Mouse (Mus musculus) Patski (cell line): ENCODE data around the gene Rnft2. TPM values are rescaled to one million over a fixed set of nuclear protein-coding genes. Genes with fewer than 3 reads are reported as not detected.

Source experiments
- ATAC-seq: fragments of 100-300 bp; one replicate; pipeline ENCODE4 v1.8.0; 2021
- CTCF ChIA-PET: fragments of 350-600 bp; sonication (Branson Sonifier 250); formaldehyde crosslinking; loops from one replicate; lab custom pipeline; 2022; ENCODE audit warnings: inconsistent platforms; lab: Charles Lee
- POLR2A ChIA-PET: fragments of 350-600 bp; sonication (Branson Sonifier 250); formaldehyde crosslinking; loops from one replicate; lab custom pipeline; 2022; ENCODE audit warnings: antibody characterized with exemption, inconsistent platforms; lab: Charles Lee
- DNase-seq: peaks from one replicate; pipeline ENCODE4 v3.0.0-alpha.2; 2011; ENCODE audit warnings: low read depth, low spot score
- H3K27me3 ChIP-seq: fragments of 371-371 bp; one replicate; pipeline ENCODE4 v1.5.1; 2021
- CTCF ChIP-seq: fragments of 100-300 bp; IDR thresholded peaks from one replicate; pipeline ENCODE4 v1.5.1; 2021
- in situ Hi-C: fragments of 300-500 bp; cut with MboI; formaldehyde crosslinking; loops from 3 replicates; pipeline ENCODE4 v1.11.1; 2018; ENCODE audit warnings: low pct_unique_long_range_greater_than_20kb, mixed read lengths
- polyA plus RNA-seq: library from polyadenylated mRNA; unstranded; gene quantifications from one replicate; pipeline ENCODE4 v1.2.3, GENCODE M21; 2021

Rnft2 gene
- polyA plus RNA-seq, 1 experiment from 2014 or later: 5.5 TPM

DNA sequence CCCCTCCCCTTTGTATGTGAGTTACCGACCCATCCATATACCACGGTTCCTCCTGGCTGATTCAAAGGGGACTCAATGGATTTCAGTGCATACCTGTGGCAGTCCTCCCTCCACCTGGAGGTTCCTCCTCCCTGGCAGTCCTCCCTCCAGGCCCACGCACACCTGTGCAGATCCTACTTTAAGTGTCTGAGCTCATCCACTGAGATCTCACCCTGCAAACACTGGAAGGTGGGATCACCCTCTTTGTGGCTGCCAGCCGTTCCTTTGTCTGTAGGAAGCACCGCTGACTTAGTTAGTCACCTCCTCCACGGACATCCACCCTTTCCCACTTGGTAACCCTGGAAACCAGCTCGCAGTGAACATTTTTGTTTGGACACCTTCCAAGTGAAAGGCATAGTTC lies 67.3 kb downstream of the Rnft2 start:
- TF ChIP-seq CTCF: no peak
- in situ Hi-C loops: no loop called here
- CTCF ChIA-PET: no interaction called here
- no peak for ATAC-seq
- DNase-seq: no peak
- POLR2A ChIA-PET: no interaction called here
- H3K27me3 ChIP-seq: peaks cover 13% of the 10 kb centered on the region

DNA sequence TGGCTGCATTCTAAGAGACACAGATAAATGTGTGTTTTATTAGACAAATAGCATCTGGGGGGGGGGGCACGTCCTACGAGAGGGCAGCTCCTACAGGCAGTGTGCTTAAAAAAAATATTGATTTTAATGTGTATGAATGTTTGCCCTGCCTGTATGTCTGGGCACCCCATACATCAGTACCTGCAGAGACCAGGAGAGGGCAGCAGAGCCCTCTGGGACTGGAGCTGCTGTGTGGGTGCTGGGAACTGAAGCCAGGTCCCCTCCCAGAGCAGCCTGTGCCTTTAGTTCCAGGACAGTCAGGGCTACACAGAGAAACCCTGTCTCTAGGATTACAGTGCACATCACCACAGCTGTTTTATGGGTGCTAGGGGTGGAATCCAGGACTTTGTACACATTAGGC lies 69.8 kb downstream of the Rnft2 start:
- DNase-seq: no peak
- no peak for ATAC-seq
- in situ Hi-C loops: no loop called here
- TF ChIP-seq CTCF: no peak
- CTCF ChIA-PET: no interaction called here
- peaks cover 32% of the 10 kb centered on the region for H3K27me3 ChIP-seq
- POLR2A ChIA-PET: no interaction called here

DNA sequence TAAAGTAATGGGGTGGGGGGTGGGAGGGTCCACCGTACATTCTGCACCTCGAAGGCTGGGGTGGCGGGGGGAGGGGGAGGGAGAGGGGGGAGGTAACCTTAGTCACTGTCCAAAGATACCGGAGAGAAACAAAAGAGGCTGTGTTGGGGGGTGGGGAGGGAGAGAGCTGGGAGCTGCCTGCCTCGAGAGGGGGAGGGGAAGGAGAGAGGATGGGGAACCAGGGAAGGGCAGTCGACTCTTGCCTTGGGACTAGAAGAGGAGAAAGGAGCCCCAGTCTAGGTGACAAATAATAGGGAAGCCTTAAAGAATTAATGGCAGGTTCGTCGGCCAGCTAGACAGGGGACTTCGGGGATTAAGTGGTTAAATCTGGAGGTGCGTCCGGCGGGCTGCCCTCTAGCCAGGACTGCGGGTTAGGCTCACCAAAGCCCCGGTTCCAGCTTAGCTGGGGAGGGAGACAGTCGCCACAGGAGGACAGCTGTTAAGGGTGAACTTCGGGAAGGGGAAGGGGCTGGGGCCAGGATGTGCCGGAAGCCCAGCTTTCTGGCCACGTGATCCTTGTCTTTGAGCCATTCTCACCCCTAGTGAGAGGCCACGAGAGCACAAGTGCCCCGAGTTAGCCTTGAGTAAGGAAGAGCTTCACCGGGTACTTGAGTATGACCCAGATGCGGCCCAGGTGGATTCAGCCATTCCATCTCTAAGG lies 70.5 kb downstream of the Rnft2 start:
- ChIA-PET CTCF (no interaction called here), POLR2A (interaction anchor here (0.6 kb wide), 1 partner anchor 1505 kb away, joined by 5 read pairs; no protein-coding TSS in a partner anchor)
- peaks cover 35% of the 10 kb centered on the region for H3K27me3 ChIP-seq
- in situ Hi-C loops: no loop called here
- no peak for TF ChIP-seq CTCF
- DNase-seq: no peak
- ATAC-seq: no peak

DNA sequence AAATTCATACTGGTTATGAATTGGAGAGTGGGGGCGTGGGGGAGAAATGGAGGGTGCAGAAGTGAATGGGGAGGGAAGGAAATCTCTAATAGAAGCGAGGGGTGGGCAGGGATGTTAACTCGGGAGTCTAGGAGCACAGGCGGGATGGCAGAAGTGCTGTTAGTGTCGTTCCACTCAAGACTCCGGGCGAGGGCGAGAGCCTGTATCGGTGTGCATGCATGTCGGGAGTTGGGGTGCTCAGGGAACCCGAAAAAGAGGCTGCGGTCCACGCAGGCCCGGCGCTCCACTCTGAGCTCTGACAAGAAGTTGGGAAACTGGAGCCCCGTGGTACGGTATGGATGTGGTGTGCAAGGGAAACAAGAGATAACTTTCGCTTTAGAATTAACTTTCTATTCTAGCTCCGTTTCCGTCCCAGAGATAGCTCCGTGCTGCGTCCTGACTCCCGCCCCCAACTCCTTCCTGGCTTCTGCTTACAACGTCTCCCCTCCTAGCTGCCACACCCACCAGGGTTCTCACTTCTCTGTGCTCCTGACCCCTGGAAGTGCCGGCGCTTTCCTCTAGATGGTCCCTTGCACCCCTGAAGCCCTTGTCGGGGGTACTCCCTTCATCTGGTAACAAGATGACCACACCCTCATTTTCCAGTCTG lies 72.7 kb downstream of the Rnft2 start:
- in situ Hi-C loops: no loop called here
- no peak for TF ChIP-seq CTCF
- no peak for ATAC-seq
- CTCF ChIA-PET: no interaction called here
- DNase-seq: no peak
- POLR2A ChIA-PET: no interaction called here
- H3K27me3 ChIP-seq: peaks cover 55% of the 10 kb centered on the region

DNA sequence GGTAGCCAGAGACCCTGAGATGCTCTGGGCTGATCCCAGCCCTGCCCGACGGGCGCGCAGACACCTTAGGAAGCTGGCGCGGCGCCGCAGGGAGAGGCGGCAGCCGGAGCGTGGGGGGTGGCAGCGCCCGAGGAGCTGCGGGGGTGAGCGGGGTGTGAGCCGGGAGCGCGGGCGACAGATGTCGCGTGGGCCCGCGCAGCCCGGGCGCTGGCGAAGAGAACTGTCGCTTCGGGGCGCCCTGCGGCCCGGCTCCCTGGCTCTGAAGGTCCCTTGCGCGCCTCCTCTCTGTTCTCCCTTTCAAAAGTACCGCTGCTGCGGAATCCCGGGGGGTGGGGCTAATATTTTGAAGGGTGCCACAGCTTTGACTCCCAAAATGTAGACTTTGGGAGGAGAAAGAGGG lies 73.3 kb downstream of the Rnft2 start:
- no peak for TF ChIP-seq CTCF
- ChIA-PET POLR2A (no interaction called here), CTCF (no interaction called here)
- ATAC-seq (no peak), DNase-seq (no peak)
- in situ Hi-C loops: no loop called here
- peaks cover 58% of the 10 kb centered on the region for H3K27me3 ChIP-seq

DNA sequence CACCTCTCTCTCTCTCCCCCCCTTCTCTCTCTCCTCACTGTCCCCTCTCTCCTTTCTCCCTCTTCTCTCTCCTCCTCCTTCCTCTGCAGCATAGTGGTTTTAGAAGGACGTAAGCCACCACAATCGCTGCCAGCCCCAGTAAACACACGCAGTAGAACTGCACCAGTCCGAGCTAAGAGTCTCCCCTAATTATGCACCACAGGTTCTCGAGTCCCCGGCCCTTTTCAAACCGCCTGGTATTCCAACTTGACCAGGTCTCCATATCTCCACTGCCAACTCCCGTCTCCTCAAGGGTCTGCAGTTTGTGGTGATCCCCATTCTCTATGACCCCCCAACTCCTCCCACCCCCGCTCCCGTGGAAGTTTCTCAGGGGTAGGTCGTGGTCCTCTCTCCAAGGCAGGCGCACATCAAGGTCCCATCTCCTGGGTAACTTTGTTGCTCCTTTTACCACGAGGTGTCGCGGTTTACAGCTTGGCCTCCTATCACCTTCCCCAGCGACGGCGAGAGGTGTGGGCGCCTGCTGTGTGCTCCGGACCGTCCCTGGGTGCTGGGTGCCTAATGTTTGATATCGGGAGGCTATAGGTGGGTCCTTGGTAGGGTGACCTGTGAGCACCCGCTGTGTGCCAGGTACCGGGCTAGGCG lies 73.9 kb downstream of the Rnft2 start:
- CTCF ChIA-PET: no interaction called here
- TF ChIP-seq CTCF: peak; percentile 55
- peaks cover 61% of the 10 kb centered on the region for H3K27me3 ChIP-seq
- in situ Hi-C loops: no loop called here
- POLR2A ChIA-PET: no interaction called here
- ATAC-seq (peak; percentile 24), DNase-seq (no peak)

DNA sequence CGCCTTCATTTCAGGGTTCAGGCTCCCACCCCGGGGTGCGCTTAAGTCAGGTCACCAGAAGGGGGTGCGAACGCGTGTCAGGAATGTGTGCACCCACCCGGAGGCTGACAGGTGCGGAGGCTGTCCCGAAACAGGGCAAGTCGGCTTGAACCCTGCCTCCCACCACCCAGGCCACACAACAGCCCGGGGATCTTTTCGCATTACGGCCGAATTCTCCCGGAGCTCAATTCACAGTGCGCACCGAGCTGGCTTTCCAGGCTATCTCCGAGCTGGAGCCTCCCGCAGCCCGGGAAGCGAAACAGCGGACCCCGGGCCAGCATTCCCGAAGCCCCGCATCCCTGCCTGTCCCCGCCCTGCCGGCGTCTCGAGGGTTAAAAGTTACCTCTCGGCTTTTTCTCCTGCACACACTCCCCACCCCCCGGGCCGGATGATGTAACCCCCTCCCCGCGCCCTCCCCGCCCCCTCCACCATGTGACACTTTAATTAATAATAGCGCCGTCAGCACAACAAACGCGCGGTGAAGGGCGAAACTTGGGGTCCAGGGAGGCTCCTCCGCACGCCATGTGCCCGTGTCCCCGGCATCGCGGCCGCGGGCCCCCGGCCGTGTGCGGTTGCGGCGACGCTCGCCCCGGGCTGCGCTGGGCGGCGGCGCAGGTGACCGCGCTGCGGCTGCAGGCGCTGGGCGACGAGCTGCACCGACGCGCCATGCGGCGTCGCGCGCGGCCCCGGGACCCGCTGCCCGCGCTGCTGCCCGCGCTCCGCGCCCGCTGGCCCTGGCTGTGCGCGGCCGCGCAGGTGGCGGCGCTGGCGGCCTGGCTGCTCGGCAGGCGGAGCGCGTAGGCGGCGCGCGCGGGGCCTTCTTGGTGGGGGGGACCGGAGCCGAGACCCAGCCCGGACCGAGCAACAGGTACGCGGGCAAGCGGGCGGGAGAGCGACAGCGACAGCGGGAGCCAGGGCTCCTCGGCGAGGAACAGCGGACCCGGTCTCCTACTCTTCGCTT lies 75.4 kb downstream of the Rnft2 start:
- H3K27me3 ChIP-seq: peaks cover 62% of the 10 kb centered on the region
- TF ChIP-seq CTCF: no peak
- POLR2A ChIA-PET: no interaction called here
- no peak for DNase-seq
- CTCF ChIA-PET: no interaction called here
- peak; percentile 32 for ATAC-seq
- in situ Hi-C loops: no loop called here

DNA sequence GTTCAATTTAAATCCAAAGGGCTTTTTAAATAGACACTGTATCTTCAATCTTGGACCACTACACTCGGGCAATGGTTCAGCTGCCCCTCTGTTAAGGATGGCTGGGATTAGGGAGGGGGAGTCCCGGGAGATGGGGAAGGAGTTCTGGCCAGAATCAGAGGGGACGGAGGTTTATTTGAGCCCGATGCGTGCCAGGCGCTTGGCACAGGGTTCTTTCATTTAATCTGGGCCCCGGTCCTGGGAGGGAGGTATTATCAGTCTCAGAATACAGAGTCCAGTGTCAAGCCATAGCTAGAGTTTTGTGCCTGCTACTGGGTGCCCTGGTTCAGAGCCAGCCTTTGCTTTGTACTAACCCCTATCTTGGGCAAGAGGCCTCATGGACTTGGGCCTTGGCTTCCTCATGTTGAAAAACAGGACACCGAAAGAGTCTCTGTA lies 77.3 kb downstream of the Rnft2 start:
- POLR2A ChIA-PET: no interaction called here
- CTCF ChIA-PET: no interaction called here
- ATAC-seq (no peak), DNase-seq (no peak)
- no peak for TF ChIP-seq CTCF
- H3K27me3 ChIP-seq: peaks cover 52% of the 10 kb centered on the region
- in situ Hi-C loops: no loop called here

DNA sequence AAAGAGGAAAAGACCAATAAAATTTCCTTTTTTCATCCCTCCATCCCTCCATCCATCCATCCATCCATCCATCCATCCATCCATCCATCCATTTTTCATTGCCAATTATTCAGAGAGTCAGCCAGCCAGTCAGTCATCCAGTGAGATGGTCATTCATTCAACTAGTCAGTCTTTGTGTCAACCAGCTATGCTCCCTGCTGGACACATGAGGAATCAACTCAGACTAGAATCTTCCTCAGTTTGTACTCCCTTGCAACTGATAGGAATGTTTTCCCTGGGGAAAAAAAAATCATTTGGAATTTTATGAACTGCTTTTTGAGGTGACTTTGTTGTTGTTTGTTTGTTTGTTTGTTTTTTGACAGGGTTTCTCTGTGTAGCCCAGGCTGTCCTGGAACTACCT lies 79.5 kb downstream of the Rnft2 start:
- no peak for DNase-seq
- ChIA-PET CTCF (interaction anchor here (1.0 kb wide), 1 partner anchor 19 kb away, joined by 3 read pairs; no protein-coding TSS in a partner anchor), POLR2A (no interaction called here)
- in situ Hi-C loops: no loop called here
- H3K27me3 ChIP-seq: peaks cover 40% of the 10 kb centered on the region
- no peak for ATAC-seq
- TF ChIP-seq CTCF: no peak

DNA sequence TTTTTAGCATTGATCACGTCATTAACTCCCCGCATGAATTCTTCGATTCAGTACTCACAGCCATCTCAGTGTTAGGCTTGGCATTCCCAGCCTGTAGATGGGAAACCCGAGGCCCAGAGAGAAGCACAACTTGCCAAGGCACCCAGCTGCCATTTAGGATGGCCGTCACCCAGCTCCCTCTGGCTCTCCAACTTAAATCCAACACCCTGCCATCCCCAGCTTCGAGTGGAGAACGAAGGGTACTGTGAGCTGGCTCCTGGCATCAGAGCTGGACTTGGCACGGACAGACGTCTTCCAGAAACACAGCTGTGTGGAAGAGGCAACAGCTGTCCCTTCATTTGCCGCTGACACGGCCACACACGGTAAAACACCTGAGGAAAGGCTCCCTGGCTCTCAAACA lies 80.3 kb downstream of the Rnft2 start, which contains the start of gene Hrk:
Gene Hrk, plus strand, starts transcription at position 68 of the 400 bp plus-strand sequence.
- peaks cover 35% of the 10 kb centered on the region for H3K27me3 ChIP-seq
- ChIA-PET CTCF (no interaction called here), POLR2A (no interaction called here)
- no peak for ATAC-seq
- no peak for DNase-seq
- in situ Hi-C loops: no loop called here
- no peak for TF ChIP-seq CTCF
